ENCODE assay signal across 12 mouse cellular contexts in the genomic region with DNA sequence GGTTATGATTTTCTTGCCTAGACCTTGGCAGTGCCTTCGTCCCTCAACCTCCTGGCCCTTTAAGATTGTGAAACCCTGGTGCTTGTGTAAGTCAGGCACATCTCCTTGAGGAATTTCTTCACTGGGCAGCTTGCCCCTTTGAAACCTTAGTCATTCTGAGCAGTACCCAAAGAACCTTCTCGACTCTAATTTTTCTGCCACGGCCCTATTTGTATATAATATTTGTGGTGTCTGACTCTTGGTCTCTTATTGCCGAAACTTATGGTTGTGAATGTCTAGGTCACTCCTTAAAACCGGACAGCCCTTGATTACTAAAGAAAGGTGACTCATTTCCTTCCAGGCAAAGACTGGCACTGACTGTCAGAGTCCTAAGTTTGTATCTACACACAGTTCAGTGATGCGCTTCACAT. TPM values are rescaled to one million over a fixed set of nuclear protein-coding genes. Genes with fewer than 3 reads are reported as not detected.
DNase-seq lines count a peak whose midpoint lies in the region; ATAC-seq and TF ChIP-seq lines count a peak whose summit lies in the region.
"Had no signal": no experiment of that assay in that cellular context is flagged by ENCODE, and none has a peak within 500 bp of the region (broad histone marks: within the 10 kb centered on the region; RNA-seq: fewer than 3 reads in every experiment).

No protein-coding gene starts in this region.

- 50% methylated on average over 6 of the region's 6 CpGs for WGBS in embryonic facial prominence, embryonic 12.5 days
- WGBS in limb, embryonic 15.5 days = 55% methylated on average over 6 of the region's 6 CpGs
- WGBS in olfactory bulb, adult 2 months = 53% methylated on average over 6 of the region's 6 CpGs
- 90% methylated on average over 6 of the region's 6 CpGs for WGBS in hindbrain, embryonic 12.5 days

- DNase-seq in urinary bladder, postnatal 25 days (ENCODE audit: low spot score) = peak; percentile 29
- no peak for DNase-seq in urinary bladder, postnatal 10 days (ENCODE audit: low spot score)
- no peak for DNase-seq in frontal cortex, postnatal 36 days (ENCODE audit: low spot score in 2 of 2)
- no peak for DNase-seq in kidney, adult 18-20 months
- DNase-seq: cerebellum, adult 9-11 months; kidney, adult 9 months; liver, embryonic 13.5 days; spleen, adult 18-20 months had no signal

- no peak overlapping the region for H3K4me3 ChIP-seq in embryonic facial prominence, embryonic 12.5 days
- no peak overlapping the region for H3K4me3 ChIP-seq in limb, embryonic 15.5 days
- no peak overlapping the region for H3K4me3 ChIP-seq in olfactory bulb, adult 2 months (ENCODE audit: insufficient read depth, low read depth, low read length)
- no peak overlapping the region for H3K4me3 ChIP-seq in hindbrain, embryonic 12.5 days
- H3K4me3 ChIP-seq: liver, embryonic 13.5 days had no signal

- no peak overlapping the region for H3K4me2 ChIP-seq in embryonic facial prominence, embryonic 12.5 days (replicated peaks)
- H3K4me2 ChIP-seq in limb, embryonic 15.5 days = no peak overlapping the region
- H3K4me2 ChIP-seq in hindbrain, embryonic 12.5 days (replicated peaks) = no peak overlapping the region
- H3K4me2 ChIP-seq: liver, embryonic 13.5 days had no signal

- no peak for TF ChIP-seq CTCF in olfactory bulb, adult 2 months (IDR thresholded peaks at IDR 0.05; ENCODE audit: insufficient read depth, low read depth, low read length)

- H3K9ac ChIP-seq in embryonic facial prominence, embryonic 12.5 days = no peak overlapping the region
- H3K9ac ChIP-seq in limb, embryonic 15.5 days = no peak overlapping the region
- H3K9ac ChIP-seq in hindbrain, embryonic 12.5 days = no peak overlapping the region
- H3K9ac ChIP-seq: liver, embryonic 13.5 days had no signal

- no peaks in the 10 kb centered on the region for H3K27me3 ChIP-seq in embryonic facial prominence, embryonic 12.5 days
- H3K27me3 ChIP-seq in limb, embryonic 15.5 days = no peaks in the 10 kb centered on the region
- H3K27me3 ChIP-seq in hindbrain, embryonic 12.5 days = no peaks in the 10 kb centered on the region
- H3K27me3 ChIP-seq: liver, embryonic 13.5 days had no signal

- no peaks in the 10 kb centered on the region for H3K9me3 ChIP-seq in embryonic facial prominence, embryonic 12.5 days
- H3K9me3 ChIP-seq in limb, embryonic 15.5 days = no peaks in the 10 kb centered on the region
- no peaks in the 10 kb centered on the region for H3K9me3 ChIP-seq in hindbrain, embryonic 12.5 days (replicated peaks)
- H3K9me3 ChIP-seq: liver, embryonic 13.5 days had no signal

- TF ChIP-seq POLR2A in olfactory bulb, adult 2 months (IDR thresholded peaks at IDR 0.05; ENCODE audit: insufficient read depth, low read depth, low read length) = no peak

- H3K4me1 ChIP-seq in embryonic facial prominence, embryonic 12.5 days = peaks cover 81% of the 10 kb centered on the region
- peaks cover 83% of the 10 kb centered on the region for H3K4me1 ChIP-seq in limb, embryonic 15.5 days
- peaks cover 36% of the 10 kb centered on the region for H3K4me1 ChIP-seq in olfactory bulb, adult 2 months (ENCODE audit: control insufficient read depth, insufficient read depth, low read length)
- peaks cover 24% of the 10 kb centered on the region for H3K4me1 ChIP-seq in hindbrain, embryonic 12.5 days

- H3K36me3 ChIP-seq in embryonic facial prominence, embryonic 12.5 days = no peaks in the 10 kb centered on the region
- H3K36me3 ChIP-seq in limb, embryonic 15.5 days = no peaks in the 10 kb centered on the region
- H3K36me3 ChIP-seq in hindbrain, embryonic 12.5 days = no peaks in the 10 kb centered on the region

- ATAC-seq in embryonic facial prominence, embryonic 12.5 days (ENCODE audit: insufficient number of reproducible peaks, insufficient read depth, low FRiP score, low TSS enrichment) = no peak
- no peak for ATAC-seq in limb, embryonic 15.5 days (ENCODE audit: insufficient number of reproducible peaks, low FRiP score, low TSS enrichment, low read depth)
- ATAC-seq in hindbrain, embryonic 12.5 days (ENCODE audit: low FRiP score) = no peak

- H3K27ac ChIP-seq in embryonic facial prominence, embryonic 12.5 days = peak overlapping the region; percentile 77; the same call in 1 of the 2 replicates
- H3K27ac ChIP-seq in limb, embryonic 15.5 days = peak overlapping the region; percentile 51
- peak overlapping the region; percentile 12; the same call in 1 of the 2 replicates for H3K27ac ChIP-seq in olfactory bulb, adult 2 months (ENCODE audit: insufficient read depth, low read depth, low read length)
- H3K27ac ChIP-seq in hindbrain, embryonic 12.5 days = no peak overlapping the region
- H3K27ac ChIP-seq: liver, embryonic 13.5 days had no signal

RNA-seq across cellular contexts. Expression of a gene that starts 43.6 kb away (rescaled TPM):
- 38.8 and 42.1 TPM in 2 replicates for polyA plus RNA-seq in embryonic facial prominence, embryonic 12.5 days (2016; fragmentation: Nextera tagmentation; extraction: Ambion mirVana)
- polyA plus RNA-seq in limb, embryonic 15.5 days (2015; fragmentation: Nextera tagmentation; extraction: Ambion mirVana) = 35.8 and 40.8 TPM in 2 replicates
- polyA plus RNA-seq in olfactory bulb, adult 2 months (2012; ENCODE audit: insufficient read depth, insufficient read length, low replicate concordance, missing spikeins) = 43.4 TPM in 1 of 2 replicates, not detected in the other
- 26.5 and 30.1 TPM in 2 replicates for polyA plus RNA-seq in hindbrain, embryonic 12.5 days (2016; fragmentation: Nextera tagmentation; extraction: Ambion mirVana)
